Comparison of ENCODE assay signal across 7 mouse cellular contexts in genomic region chr11:117991502-117992470, GRCm38 (mm10). TPM values are rescaled to one million over a fixed set of nuclear protein-coding genes. Genes with fewer than 3 reads are reported as not detected.
DNase-seq lines count a peak whose midpoint lies in the region; ATAC-seq and TF ChIP-seq lines count a peak whose summit lies in the region.

No protein-coding gene starts in this region.

- peak overlapping the region; percentile 27; the same call in 1 of the 2 replicates for H3K27ac ChIP-seq in spleen, adult 2 months (ENCODE audit: insufficient read depth, low read length)
- H3K27ac ChIP-seq in lung, embryonic 15.5 days, result 0 out of 2 replicates have a peak overlapping the region, but pooled peaks have one; percentile 1
- H3K27ac ChIP-seq in stomach, postnatal 0 days (replicated peaks), result peak overlapping the region; percentile 24; the same call in 1 of the 2 replicates
- H3K27ac ChIP-seq in forebrain, embryonic 16.5 days (ENCODE audit: low read length), result no peak overlapping the region

- H3K27me3 ChIP-seq in spleen, adult 2 months (ENCODE audit: control insufficient read depth, insufficient read depth, low read length), result no peaks in the 10 kb centered on the region
- no peaks in the 10 kb centered on the region for H3K27me3 ChIP-seq in lung, embryonic 15.5 days
- no peaks in the 10 kb centered on the region for H3K27me3 ChIP-seq in stomach, postnatal 0 days (ENCODE audit: control insufficient read depth, insufficient read depth, low read length)
- no peaks in the 10 kb centered on the region for H3K27me3 ChIP-seq in forebrain, embryonic 16.5 days (replicated peaks; ENCODE audit: control insufficient read depth, insufficient read depth, low read length)

- no peaks in the 10 kb centered on the region for H3K9me3 ChIP-seq in lung, embryonic 15.5 days
- H3K9me3 ChIP-seq in stomach, postnatal 0 days (ENCODE audit: control insufficient read depth, low read length), result no peaks in the 10 kb centered on the region
- H3K9me3 ChIP-seq in forebrain, embryonic 16.5 days (ENCODE audit: control insufficient read depth, low read length), result no peaks in the 10 kb centered on the region

- H3K4me3 ChIP-seq in spleen, adult 2 months (ENCODE audit: extremely low read depth, insufficient read depth, insufficient read length), result no peak overlapping the region
- no peak overlapping the region for H3K4me3 ChIP-seq in lung, embryonic 15.5 days
- H3K4me3 ChIP-seq in stomach, postnatal 0 days (ENCODE audit: low read depth, low read length), result no peak overlapping the region
- no peak overlapping the region for H3K4me3 ChIP-seq in forebrain, embryonic 16.5 days (replicated peaks; ENCODE audit: low read length)

- DNase-seq in spleen, adult 2 months (ENCODE audit: low read depth in 1 of 2, low spot score in 2 of 2), result peak in 1 of 2 experiments; percentile 24
- DNase-seq in spleen, postnatal 10 days (ENCODE audit: low spot score in 2 of 2), result no peak
- peak; percentile 53 to 72 for DNase-seq in heart, adult 9 months (ENCODE audit: low spot score in 2 of 2)
- DNase-seq in stomach, postnatal 0 days (ENCODE audit: low spot score), result no peak
- DNase-seq in adrenal gland, postnatal 14 days, result no peak

- no peak for ATAC-seq in lung, embryonic 15.5 days (ENCODE audit: borderline replicate concordance, extremely low read depth, low FRiP score, low TSS enrichment)
- peak; percentile 56 for ATAC-seq in stomach, postnatal 0 days (ENCODE audit: low FRiP score, low TSS enrichment)
- ATAC-seq in forebrain, embryonic 16.5 days, result no peak

- WGBS in spleen, adult 2 months, result 26% methylated on average over 9 of the region's 9 CpGs
- WGBS in lung, embryonic 15.5 days, result 49% methylated on average over 9 of the region's 9 CpGs
- WGBS in stomach, postnatal 0 days, result 33% methylated on average over 9 of the region's 9 CpGs
- 63% methylated on average over 9 of the region's 9 CpGs for WGBS in forebrain, embryonic 16.5 days

- TF ChIP-seq EP300 in stomach, postnatal 0 days (optimal IDR thresholded peaks at IDR 0.05), result no peak

- no peak overlapping the region for H3K9ac ChIP-seq in lung, embryonic 15.5 days
- H3K9ac ChIP-seq in stomach, postnatal 0 days (ENCODE audit: low read length), result no peak overlapping the region
- no peak overlapping the region for H3K9ac ChIP-seq in forebrain, embryonic 16.5 days (replicated peaks; ENCODE audit: low read depth, low read length)

- no peak overlapping the region for H3K4me2 ChIP-seq in lung, embryonic 15.5 days
- no peak overlapping the region for H3K4me2 ChIP-seq in stomach, postnatal 0 days (replicated peaks; ENCODE audit: low read depth)
- no peak overlapping the region for H3K4me2 ChIP-seq in forebrain, embryonic 16.5 days (ENCODE audit: low read length)

- TF ChIP-seq CTCF in spleen, adult 2 months (IDR thresholded peaks at IDR 0.05; ENCODE audit: extremely low read depth, insufficient read depth, insufficient read length, insufficient replicate concordance), result no peak
- no peak for TF ChIP-seq CTCF in stomach, postnatal 0 days (IDR thresholded peaks at IDR 0.05; ENCODE audit: low read depth)

- TF ChIP-seq POLR2A in spleen, adult 2 months (IDR thresholded peaks at IDR 0.05; ENCODE audit: low read depth, low read length), result no peak

- peaks cover 25% of the 10 kb centered on the region; the same call in 1 of the 2 replicates for H3K4me1 ChIP-seq in spleen, adult 2 months (ENCODE audit: control insufficient read depth, insufficient read depth, insufficient read length)
- H3K4me1 ChIP-seq in lung, embryonic 15.5 days, result peaks cover 58% of the 10 kb centered on the region
- peaks cover 35% of the 10 kb centered on the region for H3K4me1 ChIP-seq in stomach, postnatal 0 days (replicated peaks; ENCODE audit: control insufficient read depth, insufficient read depth)
- peaks cover 24% of the 10 kb centered on the region for H3K4me1 ChIP-seq in forebrain, embryonic 16.5 days (replicated peaks; ENCODE audit: control insufficient read depth, insufficient read depth, low read length)

- no peaks in the 10 kb centered on the region for H3K36me3 ChIP-seq in spleen, adult 2 months (ENCODE audit: control insufficient read depth, insufficient read depth, low read length)
- H3K36me3 ChIP-seq in lung, embryonic 15.5 days, result no peaks in the 10 kb centered on the region
- H3K36me3 ChIP-seq in stomach, postnatal 0 days (ENCODE audit: control insufficient read depth, insufficient read depth, low read length), result no peaks in the 10 kb centered on the region
- no peaks in the 10 kb centered on the region for H3K36me3 ChIP-seq in forebrain, embryonic 16.5 days (ENCODE audit: control insufficient read depth, insufficient read depth)

RNA-seq across cellular contexts. Expression of gene Pgs1, which starts 5.7 kb away (rescaled TPM):
- 35.6 and 43.7 TPM in 2 replicates for polyA plus RNA-seq in spleen, adult 2 months (2012; rRNA removed)
- 37.7 and 42.2 TPM in 2 replicates for polyA plus RNA-seq in lung, embryonic 15.5 days (2015; fragmentation: Nextera tagmentation; extraction: Ambion mirVana)
- polyA plus RNA-seq in stomach, postnatal 0 days (2015; fragmentation: Nextera tagmentation; extraction: Ambion mirVana), result 28.7 and 29.4 TPM in 2 replicates
- total RNA-seq in adrenal gland, postnatal 14 days (2021), result 32.9 and 39.2 TPM in 2 replicates
- 56.9 and 58.1 TPM in 2 replicates for polyA plus RNA-seq in forebrain, embryonic 16.5 days (2015; fragmentation: Nextera tagmentation; extraction: Ambion mirVana)

RNA-seq across cellular contexts. Expression of gene Socs3, which starts 21.9 kb away (rescaled TPM):
- polyA plus RNA-seq in spleen, adult 2 months (2012; rRNA removed), result 22.0 and 31.0 TPM in 2 replicates
- polyA plus RNA-seq in lung, embryonic 15.5 days (2015; fragmentation: Nextera tagmentation; extraction: Ambion mirVana), result 12.7 and 13.5 TPM in 2 replicates
- 13.5 and 15.7 TPM in 2 replicates for polyA plus RNA-seq in stomach, postnatal 0 days (2015; fragmentation: Nextera tagmentation; extraction: Ambion mirVana)
- total RNA-seq in adrenal gland, postnatal 14 days (2021), result 4.8 and 6.5 TPM in 2 replicates
- polyA plus RNA-seq in forebrain, embryonic 16.5 days (2015; fragmentation: Nextera tagmentation; extraction: Ambion mirVana), result 11.7 and 13.7 TPM in 2 replicates

Comparison
In these comparisons a context has a peak if more than half of its experiments do, and no peak if none do; other contexts are left out.
1. DNase-seq: peak in heart, adult 9 months (2 of 2); none in spleen, postnatal 10 days (0 of 2), stomach, postnatal 0 days (single experiment) and adrenal gland, postnatal 14 days (single experiment).